Mouse (Mus musculus) embryonic fibroblast, embryonic 13.5 days (primary cell): ENCODE results near the gene Olfr576. TPM values are rescaled to one million over a fixed set of nuclear protein-coding genes. Genes with fewer than 3 reads are reported as not detected.

Experiments used
- H3K27ac ChIP-seq: 2 replicates; pipeline ENCODE4 v1.5.1; 2012; ENCODE audit warnings: low read length, control low read depth, inconsistent platforms; ENCODE audit not compliant: insufficient read depth
- H3K4me1 ChIP-seq: 2 replicates; pipeline ENCODE4 v1.6.1; 2011; ENCODE audit warnings: low read length; ENCODE audit not compliant: control insufficient read depth, insufficient read depth
- H3K4me3 ChIP-seq: 2 replicates; pipeline ENCODE4 v1.5.1; 2011; ENCODE audit warnings: mild to moderate bottlenecking, control low read depth, low read length; ENCODE audit not compliant: insufficient read depth
- CTCF ChIP-seq: IDR thresholded peaks from 2 replicates; pipeline ENCODE4 v1.5.1; 2011; ENCODE audit warnings: mild to moderate bottlenecking, control low read depth, low read length, moderate library complexity, borderline replicate concordance; ENCODE audit not compliant: insufficient read depth
- POLR2A ChIP-seq: IDR thresholded peaks from 2 replicates; pipeline ENCODE4 v1.6.1; 2011; ENCODE audit warnings: low read depth, mild to moderate bottlenecking, control low read depth, low read length, moderate library complexity
- polyA plus RNA-seq: library from polyadenylated mRNA; stranded (reverse); fragments of >200 nt; gene quantifications from 2 replicates; pipeline ENCODE4 v1.2.4, GENCODE M21; 2011; ENCODE audit warnings: low read depth; ENCODE audit not compliant: missing spikeins, insufficient read length

Gene Olfr576
- polyA plus RNA-seq: not detected in 2 replicates

- H3K27ac ChIP-seq: no peak within 1 kb of the TSS
- no peak within 1 kb of the TSS for H3K4me3 ChIP-seq
- no peaks in the 10 kb centered on the region for H3K4me1 ChIP-seq
- no peak for TF ChIP-seq POLR2A
- TF ChIP-seq CTCF: no peak
Observed at GRCm38 (mm10) chr7:102962360-102962759, at the start of gene Olfr576. Gene Olfr576, plus strand, starts transcription at chr7:102962660.

- no peak for TF ChIP-seq POLR2A
- TF ChIP-seq CTCF: no peak
- no peak overlapping the region for H3K27ac ChIP-seq
- no peaks in the 10 kb centered on the region for H3K4me1 ChIP-seq
- no peak overlapping the region for H3K4me3 ChIP-seq
Observed at GRCm38 (mm10) chr7:102915261-102915660, 47.2 kb upstream of the Olfr576 start.

GRCm38 (mm10) chr7:102916405-102916804, 46.1 kb upstream of the Olfr576 start:
- H3K4me3 ChIP-seq: no peak overlapping the region
- no peak overlapping the region for H3K27ac ChIP-seq
- H3K4me1 ChIP-seq: no peaks in the 10 kb centered on the region
- TF ChIP-seq CTCF: no peak
- no peak for TF ChIP-seq POLR2A

GRCm38 (mm10) chr7:102917032-102917875, 45.2 kb upstream of the Olfr576 start, which contains the start of gene Olfr571:
Gene Olfr571, minus strand, starts transcription at chr7:102917536.
- Histone ChIP-seq H3K27ac (no peak within 1 kb of the TSS), H3K4me3 (no peak within 1 kb of the TSS), H3K4me1 (no peaks in the 10 kb centered on the region)
- TF ChIP-seq CTCF (no peak), POLR2A (no peak)

GRCm38 (mm10) chr7:102919632-102920031, 42.8 kb upstream of the Olfr576 start:
- Histone ChIP-seq H3K4me1 (no peaks in the 10 kb centered on the region), H3K27ac (no peak overlapping the region), H3K4me3 (no peak overlapping the region)
- TF ChIP-seq CTCF: no peak
- TF ChIP-seq POLR2A: no peak

GRCm38 (mm10) chr7:102924109-102924508, 38.4 kb upstream of the Olfr576 start, which contains the start of gene Olfr572:
Gene Olfr572, plus strand, starts transcription at chr7:102924409.
- TF ChIP-seq CTCF (no peak), POLR2A (no peak)
- Histone ChIP-seq H3K27ac (no peak within 1 kb of the TSS), H3K4me3 (no peak within 1 kb of the TSS), H3K4me1 (no peaks in the 10 kb centered on the region)

GRCm38 (mm10) chr7:102927105-102927504, 35.4 kb upstream of the Olfr576 start:
- no peak overlapping the region for H3K4me3 ChIP-seq
- H3K4me1 ChIP-seq: no peaks in the 10 kb centered on the region
- no peak for TF ChIP-seq POLR2A
- no peak for TF ChIP-seq CTCF
- H3K27ac ChIP-seq: no peak overlapping the region

GRCm38 (mm10) chr7:102942475-102942874, 20.0 kb upstream of the Olfr576 start, which contains the start of gene Olfr573-ps1:
Gene Olfr573-ps1, minus strand, starts transcription at chr7:102942575.
- no peak for TF ChIP-seq POLR2A
- TF ChIP-seq CTCF: no peak
- no peaks in the 10 kb centered on the region for H3K4me1 ChIP-seq
- no peak within 1 kb of the TSS for H3K27ac ChIP-seq
- no peak within 1 kb of the TSS for H3K4me3 ChIP-seq

GRCm38 (mm10) chr7:102943417-102943816, 19.0 kb upstream of the Olfr576 start:
- H3K4me1 ChIP-seq: no peaks in the 10 kb centered on the region
- no peak overlapping the region for H3K4me3 ChIP-seq
- no peak for TF ChIP-seq POLR2A
- no peak for TF ChIP-seq CTCF
- H3K27ac ChIP-seq: no peak overlapping the region

GRCm38 (mm10) chr7:102948167-102948566, 14.3 kb upstream of the Olfr576 start, which contains the start of gene Olfr574:
Gene Olfr574, plus strand, starts transcription at chr7:102948467.
- Histone ChIP-seq H3K4me3 (no peak within 1 kb of the TSS), H3K4me1 (no peaks in the 10 kb centered on the region), H3K27ac (no peak within 1 kb of the TSS)
- no peak for TF ChIP-seq CTCF
- no peak for TF ChIP-seq POLR2A
